Mouse (Mus musculus): Measurements from ENCODE around the gene Camkmt. TPM values are rescaled to one million over a fixed set of nuclear protein-coding genes. Genes with fewer than 3 reads are reported as not detected.

The Camkmt gene
- polyA plus RNA-seq, 1 experiment: 6.7 TPM

- TF ChIP-seq POLR2A (IDR thresholded peaks at IDR 0.05; ENCODE audit: borderline replicate concordance, extremely low read depth, insufficient read depth, insufficient read length, poor library complexity, severe bottlenecking): no peak
- TF ChIP-seq CTCF (IDR thresholded peaks at IDR 0.05; ENCODE audit: borderline replicate concordance, extremely low read depth, insufficient read depth, insufficient read length): no peak
- no peak for DNase-seq (ENCODE audit: low read depth)
Observed at GRCm38 (mm10) chr17:85406195-85406594, 315.8 kb downstream of the Camkmt start.

- DNase-seq (ENCODE audit: low read depth): no peak
- TF ChIP-seq POLR2A (IDR thresholded peaks at IDR 0.05; ENCODE audit: borderline replicate concordance, extremely low read depth, insufficient read depth, insufficient read length, poor library complexity, severe bottlenecking) (no peak), CTCF (IDR thresholded peaks at IDR 0.05; ENCODE audit: borderline replicate concordance, extremely low read depth, insufficient read depth, insufficient read length) (no peak)
Observed at GRCm38 (mm10) chr17:85428831-85429230, 338.5 kb downstream of the Camkmt start.

GRCm38 (mm10) chr17:85432923-85433322 is 342.6 kb downstream of the Camkmt start:
- no peak for DNase-seq (ENCODE audit: low read depth)
- TF ChIP-seq POLR2A (IDR thresholded peaks at IDR 0.05; ENCODE audit: borderline replicate concordance, extremely low read depth, insufficient read depth, insufficient read length, poor library complexity, severe bottlenecking) (no peak), CTCF (IDR thresholded peaks at IDR 0.05; ENCODE audit: borderline replicate concordance, extremely low read depth, insufficient read depth, insufficient read length) (no peak)

GRCm38 (mm10) chr17:85443036-85443435 is 352.7 kb downstream of the Camkmt start:
- no peak for TF ChIP-seq CTCF (IDR thresholded peaks at IDR 0.05; ENCODE audit: borderline replicate concordance, extremely low read depth, insufficient read depth, insufficient read length)
- no peak for TF ChIP-seq POLR2A (IDR thresholded peaks at IDR 0.05; ENCODE audit: borderline replicate concordance, extremely low read depth, insufficient read depth, insufficient read length, poor library complexity, severe bottlenecking)
- DNase-seq (ENCODE audit: low read depth): no peak

- DNase-seq (ENCODE audit: low read depth): peak; percentile 88
Observed at GRCm38 (mm10) chr17:85454419-85454983, 364.1 kb downstream of the Camkmt start.

GRCm38 (mm10) chr17:85455063-85455462 is 364.7 kb downstream of the Camkmt start:
- no peak for DNase-seq (ENCODE audit: low read depth)

More at GRCm38 (mm10) chr17:85454419-85454983, 364.1 kb downstream of the Camkmt start:
- TF ChIP-seq POLR2A (IDR thresholded peaks at IDR 0.05; ENCODE audit: borderline replicate concordance, extremely low read depth, insufficient read depth, insufficient read length, poor library complexity, severe bottlenecking) (no peak), CTCF (IDR thresholded peaks at IDR 0.05; ENCODE audit: borderline replicate concordance, extremely low read depth, insufficient read depth, insufficient read length) (no peak)

GRCm38 (mm10) chr17:85458075-85458474 is 367.7 kb downstream of the Camkmt start:
- TF ChIP-seq POLR2A (IDR thresholded peaks at IDR 0.05; ENCODE audit: borderline replicate concordance, extremely low read depth, insufficient read depth, insufficient read length, poor library complexity, severe bottlenecking): no peak
- TF ChIP-seq CTCF (IDR thresholded peaks at IDR 0.05; ENCODE audit: borderline replicate concordance, extremely low read depth, insufficient read depth, insufficient read length): no peak
- peak; percentile 74 for DNase-seq (ENCODE audit: low read depth)

More at GRCm38 (mm10) chr17:85455063-85455462, 364.7 kb downstream of the Camkmt start:
- no peak for TF ChIP-seq CTCF (IDR thresholded peaks at IDR 0.05; ENCODE audit: borderline replicate concordance, extremely low read depth, insufficient read depth, insufficient read length)
- no peak for TF ChIP-seq POLR2A (IDR thresholded peaks at IDR 0.05; ENCODE audit: borderline replicate concordance, extremely low read depth, insufficient read depth, insufficient read length, poor library complexity, severe bottlenecking)

- TF ChIP-seq POLR2A (IDR thresholded peaks at IDR 0.05; ENCODE audit: borderline replicate concordance, extremely low read depth, insufficient read depth, insufficient read length, poor library complexity, severe bottlenecking) (no peak), CTCF (IDR thresholded peaks at IDR 0.05; ENCODE audit: borderline replicate concordance, extremely low read depth, insufficient read depth, insufficient read length) (no peak)
- peak; percentile 46 for DNase-seq (ENCODE audit: low read depth)
Observed at GRCm38 (mm10) chr17:85458589-85458988, 368.2 kb downstream of the Camkmt start.

GRCm38 (mm10) chr17:85461577-85461976 is 371.2 kb downstream of the Camkmt start:
- TF ChIP-seq CTCF (IDR thresholded peaks at IDR 0.05; ENCODE audit: borderline replicate concordance, extremely low read depth, insufficient read depth, insufficient read length): no peak
- TF ChIP-seq POLR2A (IDR thresholded peaks at IDR 0.05; ENCODE audit: borderline replicate concordance, extremely low read depth, insufficient read depth, insufficient read length, poor library complexity, severe bottlenecking): no peak
- no peak for DNase-seq (ENCODE audit: low read depth)

- peak; percentile 69 for DNase-seq (ENCODE audit: low read depth)
Observed at GRCm38 (mm10) chr17:85463497-85464392, 373.4 kb downstream of the Camkmt start.

More at GRCm38 (mm10) chr17:85463497-85464392, 373.4 kb downstream of the Camkmt start:
- TF ChIP-seq CTCF (IDR thresholded peaks at IDR 0.05; ENCODE audit: borderline replicate concordance, extremely low read depth, insufficient read depth, insufficient read length): no peak
- no peak for TF ChIP-seq POLR2A (IDR thresholded peaks at IDR 0.05; ENCODE audit: borderline replicate concordance, extremely low read depth, insufficient read depth, insufficient read length, poor library complexity, severe bottlenecking)

All from brain, embryonic 14.5 days (tissue).